ENCODE assay signal across 8 mouse cellular contexts in the genomic region with DNA sequence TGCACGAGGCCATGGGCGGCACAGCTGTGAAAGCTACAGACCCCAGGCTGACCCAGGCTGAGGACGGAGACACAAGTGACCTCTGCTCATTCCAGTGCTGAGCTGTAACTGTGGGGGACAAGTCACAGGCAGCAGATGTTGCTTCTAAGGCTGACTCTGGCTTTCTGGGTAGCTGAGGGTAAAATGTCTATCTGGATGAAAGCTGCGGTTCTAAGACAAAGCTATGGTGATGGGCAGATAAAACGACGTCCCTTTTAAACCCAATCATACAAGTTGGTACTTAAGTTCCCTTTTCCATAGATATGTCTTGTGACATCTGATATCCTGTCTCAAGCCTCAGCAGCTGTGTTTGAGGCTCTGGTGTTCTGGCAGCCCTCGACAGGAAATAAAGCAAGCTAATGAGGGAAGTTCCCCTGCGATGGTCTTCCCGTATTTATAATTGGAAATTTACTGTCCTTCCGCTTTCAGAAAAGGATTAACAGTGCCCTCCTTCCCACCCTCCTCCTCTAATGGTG.
DNase-seq lines count a peak whose midpoint lies in the region; ATAC-seq lines count a peak whose summit lies in the region.

No protein-coding gene starts in this region.

- H3K4me1 ChIP-seq in neural tube, embryonic 13.5 days (replicated peaks) = peaks cover 19% of the 10 kb centered on the region
- H3K4me1 ChIP-seq in liver, embryonic 11.5 days (replicated peaks; ENCODE audit: control insufficient read depth, insufficient read depth, low read length) = peaks cover 21% of the 10 kb centered on the region
- peaks cover 16% of the 10 kb centered on the region for H3K4me1 ChIP-seq in stomach, embryonic 14.5 days (ENCODE audit: control insufficient read depth, insufficient read depth, low read length)
- no peaks in the 10 kb centered on the region for H3K4me1 ChIP-seq in forebrain, embryonic 14.5 days (ENCODE audit: control insufficient read depth, insufficient read depth, low read length)

- no peaks in the 10 kb centered on the region for H3K9me3 ChIP-seq in neural tube, embryonic 13.5 days
- no peaks in the 10 kb centered on the region for H3K9me3 ChIP-seq in liver, embryonic 11.5 days (ENCODE audit: control insufficient read depth, low read length)
- H3K9me3 ChIP-seq in stomach, embryonic 14.5 days (ENCODE audit: control insufficient read depth, low read depth, low read length) = no peaks in the 10 kb centered on the region
- no peaks in the 10 kb centered on the region for H3K9me3 ChIP-seq in forebrain, embryonic 14.5 days (replicated peaks; ENCODE audit: control insufficient read depth, low read length)

- no peak for DNase-seq in neural tube, embryonic 10.5 days (ENCODE audit: extremely low spot score, low spot score)
- peak; percentile 52 for DNase-seq in heart, adult 8-10 months (ENCODE audit: low spot score)
- DNase-seq in liver, embryonic 11.5 days (ENCODE audit: low spot score) = no peak
- DNase-seq in right cerebral cortex, postnatal 25 days = no peak
- no peak for DNase-seq in cerebellum, postnatal 10 days
- DNase-seq in forebrain, embryonic 14.5 days (ENCODE audit: low spot score) = no peak

- 0 out of 2 replicates have a peak overlapping the region, but pooled peaks have one; percentile 28 for H3K27ac ChIP-seq in neural tube, embryonic 13.5 days (replicated peaks)
- peak overlapping the region; percentile 50 for H3K27ac ChIP-seq in liver, embryonic 11.5 days (ENCODE audit: low read depth, low read length)
- peak overlapping the region; percentile 55; the same call in 1 of the 2 replicates for H3K27ac ChIP-seq in stomach, embryonic 14.5 days (ENCODE audit: low read length)
- no peak overlapping the region for H3K27ac ChIP-seq in forebrain, embryonic 14.5 days (ENCODE audit: low read depth, low read length)

- WGBS in neural tube, embryonic 13.5 days = 35% methylated on average over 10 of the region's 10 CpGs
- 13% methylated on average over 10 of the region's 10 CpGs for WGBS in liver, embryonic 11.5 days
- 28% methylated on average over 10 of the region's 10 CpGs for WGBS in stomach, embryonic 14.5 days
- WGBS in forebrain, embryonic 14.5 days = 32% methylated on average over 10 of the region's 10 CpGs

- no peaks in the 10 kb centered on the region for H3K27me3 ChIP-seq in neural tube, embryonic 13.5 days
- no peaks in the 10 kb centered on the region for H3K27me3 ChIP-seq in liver, embryonic 11.5 days (replicated peaks; ENCODE audit: control insufficient read depth, insufficient read depth, low read length)
- H3K27me3 ChIP-seq in stomach, embryonic 14.5 days (ENCODE audit: control insufficient read depth, insufficient read depth, low read length) = no peaks in the 10 kb centered on the region
- H3K27me3 ChIP-seq in forebrain, embryonic 14.5 days (replicated peaks; ENCODE audit: control insufficient read depth, insufficient read depth, low read length) = no peaks in the 10 kb centered on the region

- peaks cover 11% of the 10 kb centered on the region for H3K36me3 ChIP-seq in neural tube, embryonic 13.5 days
- peaks cover 5% of the 10 kb centered on the region; the same call in 1 of the 2 replicates for H3K36me3 ChIP-seq in liver, embryonic 11.5 days (ENCODE audit: control insufficient read depth, insufficient read depth, low read length)
- H3K36me3 ChIP-seq in stomach, embryonic 14.5 days (ENCODE audit: control insufficient read depth, insufficient read depth, low read length) = no peaks in the 10 kb centered on the region
- no peaks in the 10 kb centered on the region for H3K36me3 ChIP-seq in forebrain, embryonic 14.5 days (ENCODE audit: control insufficient read depth, insufficient read depth, low read length)

- no peak overlapping the region for H3K4me2 ChIP-seq in neural tube, embryonic 13.5 days
- H3K4me2 ChIP-seq in liver, embryonic 11.5 days = peak overlapping the region; percentile 28; the same call in 1 of the 2 replicates
- no peak overlapping the region for H3K4me2 ChIP-seq in stomach, embryonic 14.5 days (replicated peaks; ENCODE audit: low read depth, low read length)
- no peak overlapping the region for H3K4me2 ChIP-seq in forebrain, embryonic 14.5 days (ENCODE audit: low read length)

- no peak overlapping the region for H3K4me3 ChIP-seq in neural tube, embryonic 13.5 days
- H3K4me3 ChIP-seq in liver, embryonic 11.5 days (ENCODE audit: low read depth, low read length) = no peak overlapping the region
- H3K4me3 ChIP-seq in stomach, embryonic 14.5 days (ENCODE audit: low read depth, low read length) = no peak overlapping the region
- H3K4me3 ChIP-seq in forebrain, embryonic 14.5 days (ENCODE audit: low read depth, low read length) = no peak overlapping the region

- no peak overlapping the region for H3K9ac ChIP-seq in neural tube, embryonic 13.5 days
- H3K9ac ChIP-seq in liver, embryonic 11.5 days (ENCODE audit: low read depth, low read length) = no peak overlapping the region
- H3K9ac ChIP-seq in stomach, embryonic 14.5 days (replicated peaks; ENCODE audit: low read depth, low read length) = no peak overlapping the region
- no peak overlapping the region for H3K9ac ChIP-seq in forebrain, embryonic 14.5 days (ENCODE audit: low read length)

- ATAC-seq in neural tube, embryonic 13.5 days (ENCODE audit: low read depth) = no peak
- peak; percentile 72 for ATAC-seq in liver, embryonic 11.5 days (replicated peaks; ENCODE audit: low FRiP score)
- ATAC-seq in stomach, embryonic 14.5 days (ENCODE audit: insufficient number of reproducible peaks, insufficient read depth, low FRiP score, low read depth) = no peak
- ATAC-seq in forebrain, embryonic 14.5 days = no peak
